Mouse (Mus musculus) limb, embryonic 10.5 days (tissue): ENCODE results near the gene Eif3a. TPM values are rescaled to one million over a fixed set of nuclear protein-coding genes. Genes with fewer than 3 reads are reported as not detected.

Experiments used
- DNase-seq: peaks from one replicate; pipeline ENCODE4 v3.0.0-alpha.2; 2017; ENCODE audit warnings: low spot score
- H3K27ac ChIP-seq: fragments of 300-500 bp; sonication (generic); 2 replicates; pipeline ENCODE4 v1.5.1; 2016; ENCODE audit warnings: mild to moderate bottlenecking
- H3K27me3 ChIP-seq: fragments of 300-500 bp; sonication (generic); 2 replicates; pipeline ENCODE4 v1.6.1; 2016; ENCODE audit warnings: low read depth, mild to moderate bottlenecking; ENCODE audit not compliant: poor library complexity, severe bottlenecking
- H3K36me3 ChIP-seq: fragments of 300-500 bp; sonication (generic); 2 replicates; pipeline ENCODE4 v1.6.1; 2016; ENCODE audit warnings: mild to moderate bottlenecking, moderate library complexity
- H3K4me1 ChIP-seq: fragments of 300-500 bp; sonication (generic); 2 replicates; pipeline ENCODE4 v1.6.1; 2016
- H3K4me3 ChIP-seq: fragments of 300-500 bp; sonication (generic); 2 replicates; pipeline ENCODE4 v1.5.1; 2016; ENCODE audit warnings: mild to moderate bottlenecking, moderate library complexity
- H3K9me3 ChIP-seq: fragments of 300-500 bp; sonication (generic); replicated peaks from 2 replicates; pipeline ENCODE4 v1.6.1; 2016; ENCODE audit warnings: mild to moderate bottlenecking
- WGBS: fragments of 180-500 bp; shearing (Covaris S2); methylation state at CpG from one replicate; pipeline ENCODE4 v1.1.7; 2016; 5-methylcytosine and 5-hydroxymethylcytosine counted together
- microRNA-seq: library from miRNA; unstranded; fragments of <30 nt; microRNA quantifications from one replicate; pipeline ENCODE4, GENCODE M21; 2017
- polyA plus RNA-seq: library from polyadenylated mRNA; unstranded; fragments of >200 nt; fragmentation: Nextera tagmentation; extraction: Ambion mirVana; gene quantifications from 2 replicates; pipeline ENCODE4 v1.2.1, GENCODE M21; 2016

Eif3a gene
- polyA plus RNA-seq, 1 experiment from 2014 or later = 175 TPM

DNA sequence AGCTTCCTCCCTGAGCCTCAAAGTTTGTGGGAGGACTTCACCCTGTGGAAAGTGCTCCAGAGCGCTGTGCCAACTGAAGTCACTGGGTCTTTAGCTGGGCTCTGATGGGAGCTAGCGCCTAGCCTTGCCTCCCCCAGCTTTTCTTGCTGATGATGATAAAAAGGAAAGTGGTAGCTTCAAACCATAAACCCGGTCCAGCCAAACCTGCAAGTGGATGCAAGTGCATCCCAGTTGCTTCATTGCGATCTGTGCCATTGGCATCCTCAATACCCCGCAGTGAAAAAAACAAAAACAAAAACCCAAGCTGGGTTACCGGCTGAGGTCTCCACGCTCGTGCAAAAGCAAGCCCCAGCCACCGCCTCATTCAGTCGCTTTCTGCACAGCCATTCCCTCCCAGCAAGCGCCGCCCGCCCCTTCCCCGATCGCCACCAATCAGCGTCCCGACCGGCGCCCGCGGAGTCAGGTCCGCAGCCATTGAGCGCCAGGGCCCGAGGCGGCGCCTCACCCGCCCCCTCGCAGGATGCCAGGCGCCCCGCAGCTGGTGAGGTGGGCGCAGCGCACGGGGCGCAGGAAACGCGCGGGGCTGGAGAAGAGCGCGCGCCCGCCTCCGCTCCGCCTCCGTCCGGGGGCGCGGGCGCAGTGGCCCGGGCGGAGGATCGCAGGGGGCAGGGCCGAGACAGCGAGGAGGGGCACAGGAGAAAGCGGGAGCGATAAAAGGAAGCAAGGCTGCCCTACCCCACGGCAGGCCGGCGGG lies 34.8 kb downstream of the Eif3a start, which contains the start of gene Nanos1:
Gene Nanos1 (plus strand): TSS at position 550 of the 754 bp plus-strand sequence.
- no peaks in the 10 kb centered on the region for H3K9me3 ChIP-seq
- H3K36me3 ChIP-seq = peaks cover 11% of the 10 kb centered on the region
- H3K4me1 ChIP-seq = peaks cover 26% of the 10 kb centered on the region
- peaks cover 34% of the 10 kb centered on the region for H3K27me3 ChIP-seq
- under 1% methylated on average over 58 of the region's 58 CpGs for WGBS
- DNase-seq = peak; percentile 93
- peak within 1 kb of the TSS; percentile 86 for H3K4me3 ChIP-seq
- H3K27ac ChIP-seq = peak within 1 kb of the TSS; percentile 74

DNA sequence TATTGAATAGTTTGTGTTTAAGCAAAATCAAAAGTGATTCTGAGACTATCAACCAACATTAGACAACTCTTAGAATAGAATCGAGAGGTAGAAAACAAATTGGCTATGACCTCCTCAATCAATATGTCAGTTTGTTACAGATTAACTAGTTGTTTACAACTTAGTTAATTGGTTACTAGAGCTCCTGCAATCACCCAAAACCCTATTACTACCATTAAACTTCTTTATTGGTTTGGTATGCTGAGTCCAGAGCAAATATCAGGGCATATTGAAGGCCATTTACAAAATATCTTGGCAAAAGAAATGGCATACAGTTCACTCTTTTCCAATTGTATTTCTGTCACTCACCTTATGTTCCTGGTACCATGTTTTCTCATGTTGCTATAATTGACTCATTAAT lies 42.7 kb downstream of the Eif3a start:
- H3K4me3 ChIP-seq = no peak overlapping the region
- 81% methylated on average over 1 of the region's 1 CpGs for WGBS

DNA sequence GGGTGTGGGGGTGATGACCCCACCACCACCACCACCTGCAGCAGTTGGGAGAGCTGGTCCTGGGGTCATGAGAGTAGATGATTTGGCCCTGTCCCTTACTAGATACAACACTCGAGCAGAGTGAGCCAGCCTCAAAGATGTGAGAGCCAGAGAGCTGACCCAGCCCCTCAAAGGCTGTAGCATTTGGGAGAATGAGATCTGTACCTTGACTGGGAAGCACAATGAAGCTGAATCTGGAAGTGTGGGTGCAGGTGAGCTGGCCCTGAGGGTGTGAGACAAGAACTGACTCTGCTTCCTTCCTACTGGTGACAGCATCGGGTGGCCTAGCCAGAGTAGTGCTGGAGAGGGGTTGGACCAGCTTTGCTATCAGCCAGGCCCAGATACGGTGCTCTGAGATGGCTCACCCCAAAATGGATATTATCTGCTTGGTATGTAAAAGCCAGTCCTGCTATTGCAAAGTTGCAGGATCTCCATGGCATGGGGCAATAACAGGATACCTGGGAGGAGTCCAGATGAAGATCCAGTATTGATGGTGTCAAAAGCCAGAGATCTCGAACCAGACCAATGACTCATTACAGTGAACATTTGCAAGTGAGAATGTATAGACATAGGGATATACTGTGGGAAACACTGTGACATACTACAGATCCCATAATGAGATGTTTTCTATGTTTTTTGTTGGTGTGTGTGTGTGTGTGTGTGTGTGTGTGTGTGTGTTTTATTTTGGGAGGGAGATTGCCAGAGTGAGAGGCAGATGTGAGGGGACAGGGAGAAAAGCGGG lies 46.5 kb downstream of the Eif3a start:
- WGBS = 79% methylated on average over 5 of the region's 5 CpGs

More for the DNA sequence above, 42.7 kb downstream of the Eif3a start:
- no peaks in the 10 kb centered on the region for H3K4me1 ChIP-seq
- no peak overlapping the region for H3K27ac ChIP-seq
- H3K27me3 ChIP-seq = no peaks in the 10 kb centered on the region
- H3K9me3 ChIP-seq = no peaks in the 10 kb centered on the region
- H3K36me3 ChIP-seq = no peaks in the 10 kb centered on the region
- no peak for DNase-seq

DNA sequence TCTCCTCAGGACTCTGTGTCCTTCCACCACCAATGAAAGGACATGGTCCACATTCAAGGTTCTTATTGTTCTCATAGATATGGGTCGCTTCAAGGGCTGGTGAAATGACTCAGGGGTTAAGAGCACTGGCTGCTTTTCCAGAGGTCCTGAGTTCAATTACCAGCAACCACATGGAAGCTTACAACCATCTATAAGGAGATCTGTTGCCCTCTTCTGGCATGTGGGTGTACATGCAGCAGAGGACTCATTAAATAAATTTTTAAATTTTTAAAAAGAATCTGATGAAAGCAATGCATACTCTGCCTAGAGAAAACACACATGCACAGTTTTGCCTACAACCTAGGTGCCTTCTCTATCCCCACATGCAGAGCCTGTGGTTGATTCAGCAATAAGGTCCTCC lies 49.9 kb downstream of the Eif3a start:
- H3K9me3 ChIP-seq = no peaks in the 10 kb centered on the region
- 59% methylated on average over 1 of the region's 1 CpGs for WGBS
- no peaks in the 10 kb centered on the region for H3K27me3 ChIP-seq
- DNase-seq = no peak
- no peak overlapping the region for H3K4me3 ChIP-seq
- no peaks in the 10 kb centered on the region for H3K36me3 ChIP-seq
- no peak overlapping the region for H3K27ac ChIP-seq
- H3K4me1 ChIP-seq = no peaks in the 10 kb centered on the region

More for the DNA sequence above, 46.5 kb downstream of the Eif3a start:
- no peaks in the 10 kb centered on the region for H3K9me3 ChIP-seq
- H3K36me3 ChIP-seq = no peaks in the 10 kb centered on the region
- no peaks in the 10 kb centered on the region for H3K4me1 ChIP-seq
- no peak for DNase-seq
- H3K27ac ChIP-seq = no peak overlapping the region
- H3K4me3 ChIP-seq = no peak overlapping the region
- H3K27me3 ChIP-seq = no peaks in the 10 kb centered on the region

DNA sequence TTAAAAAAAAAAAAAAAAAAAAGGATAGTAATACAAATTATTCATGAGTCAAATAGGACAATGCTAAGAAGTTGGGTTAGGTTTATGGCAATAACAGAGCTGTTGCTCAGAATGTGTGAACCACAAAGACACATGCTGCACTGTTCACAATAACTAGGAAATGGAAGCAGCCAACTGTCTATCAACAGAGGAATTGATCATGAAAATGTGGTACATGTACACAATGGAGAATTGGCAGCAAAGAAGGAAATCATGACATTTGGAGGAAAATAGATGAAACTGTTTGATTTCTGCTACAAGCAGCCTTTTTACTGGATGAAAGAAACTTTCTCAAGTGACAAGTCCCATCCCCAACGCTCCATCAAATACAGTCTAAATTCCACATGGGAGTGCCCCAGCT lies 58.5 kb downstream of the Eif3a start:
- Histone ChIP-seq H3K27me3 (no peaks in the 10 kb centered on the region), H3K36me3 (no peaks in the 10 kb centered on the region), H3K4me1 (no peaks in the 10 kb centered on the region), H3K4me3 (no peak overlapping the region), H3K9me3 (no peaks in the 10 kb centered on the region), H3K27ac (no peak overlapping the region)
- no peak for DNase-seq
- WGBS = 82% methylated on average over 1 of the region's 1 CpGs

DNA sequence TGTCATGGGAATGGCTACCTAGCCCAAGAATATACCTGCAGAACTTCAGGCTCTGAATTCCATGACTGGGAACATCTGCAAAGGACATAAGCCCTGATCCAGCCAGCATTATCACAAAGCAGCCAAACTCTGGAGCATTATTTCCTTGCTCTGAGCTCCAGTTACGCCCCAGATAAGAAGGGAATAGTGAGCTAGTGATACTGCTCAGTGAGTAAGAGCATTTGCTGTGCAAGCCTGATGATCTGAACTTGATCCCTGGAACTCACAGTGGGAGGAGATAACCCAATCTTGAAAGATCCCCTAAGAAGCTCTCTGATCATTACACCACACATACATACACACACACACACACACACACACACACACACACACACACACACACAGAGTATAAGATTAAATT lies 59.2 kb downstream of the Eif3a start:
- no peak overlapping the region for H3K27ac ChIP-seq
- H3K4me3 ChIP-seq = no peak overlapping the region
- no peaks in the 10 kb centered on the region for H3K36me3 ChIP-seq
- H3K27me3 ChIP-seq = no peaks in the 10 kb centered on the region
- 85% methylated on average over 1 of the region's 1 CpGs for WGBS
- no peak for DNase-seq
- H3K4me1 ChIP-seq = no peaks in the 10 kb centered on the region
- H3K9me3 ChIP-seq = no peaks in the 10 kb centered on the region

GRCm38 (mm10) chr19:60730281-60730852 lies 60.1 kb downstream of the Eif3a start:
- H3K9me3 ChIP-seq = no peaks in the 10 kb centered on the region
- H3K27me3 ChIP-seq = no peaks in the 10 kb centered on the region
- H3K4me1 ChIP-seq = no peaks in the 10 kb centered on the region
- no peaks in the 10 kb centered on the region for H3K36me3 ChIP-seq
- H3K27ac ChIP-seq = no peak overlapping the region
- no peak overlapping the region for H3K4me3 ChIP-seq
- DNase-seq = peak; percentile 50
- WGBS = 53% methylated on average over 2 of the region's 2 CpGs

- no peaks in the 10 kb centered on the region for H3K36me3 ChIP-seq
- no peaks in the 10 kb centered on the region for H3K27me3 ChIP-seq
- DNase-seq = no peak
Measured at GRCm38 (mm10) chr19:60716381-60716780, 74.1 kb downstream of the Eif3a start.

GRCm38 (mm10) chr19:60712577-60712976 lies 77.9 kb downstream of the Eif3a start:
- Histone ChIP-seq H3K4me3 (no peak overlapping the region), H3K27ac (no peak overlapping the region), H3K36me3 (no peaks in the 10 kb centered on the region), H3K4me1 (no peaks in the 10 kb centered on the region), H3K27me3 (no peaks in the 10 kb centered on the region), H3K9me3 (no peaks in the 10 kb centered on the region)
- DNase-seq = no peak
- 85% methylated on average over 2 of the region's 2 CpGs for WGBS

More at GRCm38 (mm10) chr19:60716381-60716780, 74.1 kb downstream of the Eif3a start:
- H3K4me3 ChIP-seq = no peak overlapping the region
- 93% methylated on average over 2 of the region's 2 CpGs for WGBS
- no peaks in the 10 kb centered on the region for H3K9me3 ChIP-seq
- H3K4me1 ChIP-seq = no peaks in the 10 kb centered on the region
- H3K27ac ChIP-seq = no peak overlapping the region

Small RNAs within 50 kb of the gene (microRNA-seq; reads per million reads assigned to microRNA genes)
- gene mmu-mir-3084-1 = not detected

Other genes with a start within 250 kb of the Eif3a start
- gene Cacul1, start 209.6 kb downstream of the Eif3a start, polyA plus RNA-seq = 32.2 and 35.5 TPM in 2 replicates
- gene Nanos1, start 34.7 kb downstream of the Eif3a start, polyA plus RNA-seq = 1.0 and 1.1 TPM in 2 replicates
- 22.0 and 25.8 TPM in 2 replicates for gene Fam45a, start 20.9 kb upstream of the Eif3a start, polyA plus RNA-seq
- gene Sfxn4, start 70.8 kb upstream of the Eif3a start, polyA plus RNA-seq = 8.3 and 12.8 TPM in 2 replicates
- gene Prdx3, start 83.9 kb upstream of the Eif3a start, polyA plus RNA-seq = 76.3 and 98.9 TPM in 2 replicates
- 1.4 and 1.6 TPM in 2 replicates for gene Grk5, start 99.1 kb upstream of the Eif3a start, polyA plus RNA-seq